Mouse (Mus musculus) gastrocnemius, adult 18-20 months (tissue): ENCODE results near the gene Chrna7. TPM values are rescaled to one million over a fixed set of nuclear protein-coding genes. Genes with fewer than 3 reads are reported as not detected.
A peak's percentile ranks its signal among the peaks of the same experiment; 100 is the strongest.

Experiments
- DNase-seq: peaks from one replicate; pipeline ENCODE4 v3.0.0; 2021; ENCODE audit warnings: low spot score
- long read RNA-seq, 2 experiments: library from polyadenylated mRNA; stranded (forward); transcript quantifications; one replicate each; pipeline ENCODE4 v2.0.0; 2021
- total RNA-seq, 2 experiments: library from RNA; stranded (reverse); gene quantifications; 2 replicates each; pipeline ENCODE4 v1.2.3; 2021

The Chrna7 gene
- total RNA-seq, result under 1 TPM in 1 of 2 experiments, not detected in 1; 0.34 TPM
- long read RNA-seq, experiment 1, result 0 reads
- long read RNA-seq, experiment 2, result 0 reads

DNA sequence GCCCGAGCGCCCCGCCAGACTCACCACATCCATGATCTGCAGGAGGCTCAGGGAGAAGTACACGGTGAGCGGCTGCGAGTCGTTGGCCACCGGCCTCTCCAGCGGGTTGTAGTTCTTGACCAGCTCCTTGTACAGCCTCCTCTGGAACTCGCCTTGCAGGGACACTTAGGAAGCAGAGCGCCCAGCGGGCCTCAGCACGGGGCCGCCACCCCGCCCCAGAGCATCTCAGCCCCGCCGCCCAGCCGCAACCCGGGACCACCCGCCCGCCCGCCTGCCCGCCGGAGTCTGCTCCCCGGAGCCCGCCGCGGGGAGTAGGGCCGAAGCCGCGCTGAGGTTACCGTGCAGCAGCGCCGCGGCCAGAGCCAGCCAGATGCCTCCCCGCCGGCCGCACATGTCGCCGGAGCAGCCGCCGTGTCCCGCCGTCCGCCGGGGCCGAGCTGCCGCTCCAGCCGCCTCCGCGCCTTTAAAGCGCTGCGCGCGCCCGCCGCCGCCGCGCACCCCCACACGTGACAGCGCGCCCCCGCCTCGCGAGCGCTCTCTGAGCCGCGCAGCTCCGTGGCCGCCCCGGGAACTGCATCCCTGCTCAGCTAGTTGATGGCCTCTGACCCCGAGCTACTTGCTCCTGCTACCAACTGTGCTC lies at the start of gene Chrna7:
Gene Chrna7, minus strand, starts transcription at position 486 of the 640 bp plus-strand sequence.
- DNase-seq, result peak; percentile 70

DNA sequence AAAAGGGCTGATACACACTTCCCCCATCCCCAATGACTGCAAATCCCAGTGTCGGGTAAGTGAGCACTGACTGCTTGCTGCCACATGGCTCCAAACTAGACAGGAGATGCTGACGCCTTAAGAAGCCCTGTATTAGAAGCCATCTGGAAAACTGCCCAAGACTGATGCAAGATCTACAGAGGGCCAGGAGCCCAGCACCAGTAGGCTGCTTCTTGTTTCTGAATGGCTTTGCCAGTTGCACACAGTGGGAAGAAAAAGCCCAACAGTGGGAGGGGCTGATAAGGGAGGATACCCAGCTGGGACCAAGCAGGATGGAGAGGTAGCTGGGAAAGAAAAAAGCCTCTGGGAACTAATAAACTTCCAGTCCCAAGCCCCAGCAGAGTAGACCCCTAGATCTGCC lies 37.0 kb upstream of the Chrna7 start:
- no peak for DNase-seq

DNA sequence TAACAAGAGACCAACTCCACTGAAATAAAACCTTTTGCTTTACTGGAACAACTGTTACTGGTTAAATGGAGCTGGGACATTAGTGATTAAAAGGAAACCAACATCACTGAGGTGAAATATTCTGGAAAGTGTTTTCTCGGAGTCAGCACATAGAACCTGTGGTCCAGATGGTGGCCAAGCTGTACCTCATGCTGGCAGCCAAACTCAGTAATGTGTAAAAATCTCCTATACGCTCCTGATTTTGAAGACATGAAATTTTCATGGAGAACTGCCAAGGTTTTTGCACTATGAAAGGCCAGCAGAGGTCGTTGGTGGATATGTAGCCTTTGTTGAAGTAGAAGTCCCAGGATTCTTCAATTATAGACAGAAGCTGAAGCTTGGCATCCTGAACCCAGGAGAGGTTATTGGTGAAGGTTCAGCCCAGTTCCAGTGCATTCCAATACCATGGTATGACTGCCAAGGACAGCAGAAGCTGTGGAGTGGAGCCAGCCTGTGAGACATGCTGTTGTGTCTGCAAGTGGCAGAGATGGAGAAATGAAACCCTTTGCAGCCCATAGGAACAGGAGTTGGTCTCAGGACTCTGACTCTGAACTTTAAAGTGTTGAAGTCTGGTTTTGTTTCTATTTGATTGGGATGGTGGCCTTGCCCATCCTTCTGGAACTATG lies 25.6 kb upstream of the Chrna7 start:
- no peak for DNase-seq

DNA sequence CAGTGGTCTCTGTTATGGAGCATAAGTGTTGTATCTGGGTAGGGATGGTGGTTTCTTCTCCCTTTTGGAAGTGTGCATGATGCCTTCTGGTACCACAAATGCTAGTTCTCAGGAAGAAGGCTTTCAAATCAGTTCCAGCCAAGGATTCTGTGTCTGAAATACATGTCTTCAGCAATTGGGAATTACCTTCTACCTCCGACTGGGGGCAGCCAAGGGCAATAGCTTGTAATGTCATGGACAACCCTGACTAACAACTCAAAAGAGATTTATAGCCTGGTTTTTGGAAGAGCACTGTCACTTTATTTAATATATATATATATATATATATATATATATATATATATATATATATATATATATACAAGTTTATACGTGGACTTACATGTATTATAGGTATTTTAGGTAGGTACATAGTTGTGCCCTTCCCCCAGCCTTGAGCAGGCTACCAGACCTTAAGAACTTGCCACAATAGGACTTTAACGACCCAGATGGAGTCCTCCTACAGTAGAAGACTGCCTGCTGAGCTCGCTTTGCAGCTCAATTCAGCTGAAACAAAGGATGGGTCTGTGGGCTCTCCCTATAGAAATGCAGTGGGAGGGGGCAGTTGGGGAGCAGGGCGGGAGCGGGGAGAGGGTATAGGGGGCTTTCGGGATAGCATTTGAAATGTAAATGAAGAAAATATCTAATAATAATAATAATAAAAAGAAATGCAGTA lies 12.9 kb upstream of the Chrna7 start:
- no peak for DNase-seq

DNA sequence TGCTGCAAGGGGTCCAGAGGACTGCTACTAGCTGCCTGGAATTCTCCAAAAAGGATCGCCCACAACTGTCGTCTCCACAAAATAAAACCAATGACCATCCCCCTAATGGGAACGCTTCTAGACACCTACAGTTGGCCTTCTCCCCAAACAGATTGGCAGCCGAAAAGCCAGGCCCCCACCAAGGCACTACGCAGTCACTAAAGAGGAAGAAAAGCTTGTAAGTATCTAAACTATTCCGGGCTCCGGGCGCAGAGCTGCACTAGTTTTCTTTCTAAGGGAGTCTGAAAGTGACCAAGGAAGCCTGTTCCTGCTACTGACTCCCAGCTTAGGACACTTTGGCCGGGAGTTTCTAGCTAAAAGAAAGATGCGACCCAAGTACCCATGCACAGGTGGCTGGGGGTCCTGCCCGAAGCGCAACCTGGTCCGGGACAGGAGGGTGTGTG lies 707 bp downstream of the Chrna7 start:
- no peak for DNase-seq

DNA sequence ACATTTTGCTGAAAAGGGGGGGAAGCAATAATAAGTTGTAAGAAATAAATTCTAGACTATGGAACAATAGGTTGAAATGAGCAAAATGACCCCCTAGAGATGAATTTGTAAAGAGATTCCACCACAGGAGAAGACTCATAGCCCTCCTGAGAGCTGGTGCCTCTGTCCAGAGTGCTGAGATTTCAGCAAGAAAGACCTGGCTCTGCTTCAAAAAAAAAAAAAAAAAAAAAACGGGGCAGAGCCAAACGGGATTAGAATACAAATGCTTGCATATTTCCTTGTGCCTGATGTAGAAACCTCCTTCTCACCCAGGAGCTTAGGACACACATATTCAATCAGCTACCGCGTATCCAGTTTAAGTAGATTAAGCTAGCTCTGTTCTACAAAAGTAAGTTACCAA lies 2.9 kb downstream of the Chrna7 start:
- DNase-seq, result no peak

DNA sequence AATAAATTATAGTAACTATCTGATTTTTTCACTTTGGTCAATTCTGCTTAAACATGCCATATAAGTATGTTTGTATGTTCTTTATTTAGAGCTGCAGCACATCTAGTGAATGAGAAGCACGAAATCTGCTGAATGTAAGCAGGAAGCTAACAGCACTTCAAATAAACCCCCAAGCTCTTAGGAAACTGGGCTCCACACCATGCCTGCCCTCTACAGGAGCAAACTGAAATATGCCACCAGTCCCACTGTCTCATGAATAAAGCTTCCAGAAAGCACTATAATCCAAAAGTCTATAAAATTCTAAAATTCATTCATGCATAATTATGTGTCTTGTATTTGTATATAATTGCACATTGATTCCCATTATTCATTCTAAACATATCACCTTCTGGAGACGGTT lies 5.2 kb downstream of the Chrna7 start:
- no peak for DNase-seq

DNA sequence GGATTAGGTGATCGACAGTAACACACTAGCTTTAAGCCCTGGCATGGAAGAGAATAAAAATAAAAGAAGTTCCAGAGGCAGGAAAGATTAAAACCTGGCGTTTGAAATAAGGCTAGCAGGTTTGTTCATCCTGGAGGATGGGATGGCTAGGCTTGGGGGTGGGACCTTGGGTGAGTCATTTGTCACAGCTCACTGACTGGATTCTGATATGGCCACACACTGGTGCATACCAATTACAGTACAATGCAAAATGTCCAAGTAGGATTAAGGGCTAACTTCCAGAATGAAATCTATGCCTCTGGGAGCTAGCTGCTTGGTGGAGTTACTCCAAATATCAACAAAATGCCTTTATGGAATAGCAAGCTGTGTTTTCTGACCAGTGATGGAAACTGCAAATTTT lies 16.8 kb downstream of the Chrna7 start:
- DNase-seq, result no peak

DNA sequence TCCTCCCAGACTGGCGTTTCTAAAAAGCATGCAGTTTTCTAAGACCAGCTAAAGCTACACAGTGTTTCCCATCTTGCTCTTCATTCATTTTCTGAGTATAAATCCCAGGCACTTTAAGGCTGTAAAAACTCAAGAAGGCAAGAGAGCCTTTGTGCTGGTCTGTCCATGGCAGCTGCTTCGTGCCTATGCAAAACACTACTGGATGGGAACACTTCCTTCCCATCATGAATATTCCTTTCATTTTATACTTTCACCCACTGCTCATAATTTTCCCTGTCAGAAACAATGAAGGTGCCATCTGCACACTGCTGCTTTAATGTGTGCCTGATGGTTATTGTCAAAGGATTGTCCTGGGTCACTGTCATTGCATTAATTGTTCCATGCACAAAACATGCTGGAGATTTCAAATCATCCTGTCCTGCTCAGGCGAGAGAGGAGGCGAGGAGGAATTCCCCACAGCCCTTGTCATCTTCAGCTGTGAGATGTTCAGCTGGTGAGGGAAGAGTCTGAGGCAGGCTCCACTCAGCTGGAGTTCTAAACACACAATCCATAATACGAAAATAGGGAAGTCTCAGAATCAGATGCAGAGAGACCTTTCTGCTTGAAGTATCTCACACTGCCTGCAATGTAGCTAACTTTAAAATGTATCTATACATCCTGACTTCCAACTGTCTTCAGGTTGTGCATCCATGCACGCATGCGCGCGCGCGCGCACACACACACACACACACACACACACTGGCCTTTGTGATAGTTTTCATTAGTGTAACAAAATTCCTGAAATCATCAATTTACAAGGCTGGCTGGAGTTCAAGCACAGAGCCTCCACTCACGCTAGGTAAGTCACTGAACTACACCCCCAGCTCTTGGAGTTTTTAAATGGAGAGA lies 22.5 kb downstream of the Chrna7 start:
- no peak for DNase-seq

DNA sequence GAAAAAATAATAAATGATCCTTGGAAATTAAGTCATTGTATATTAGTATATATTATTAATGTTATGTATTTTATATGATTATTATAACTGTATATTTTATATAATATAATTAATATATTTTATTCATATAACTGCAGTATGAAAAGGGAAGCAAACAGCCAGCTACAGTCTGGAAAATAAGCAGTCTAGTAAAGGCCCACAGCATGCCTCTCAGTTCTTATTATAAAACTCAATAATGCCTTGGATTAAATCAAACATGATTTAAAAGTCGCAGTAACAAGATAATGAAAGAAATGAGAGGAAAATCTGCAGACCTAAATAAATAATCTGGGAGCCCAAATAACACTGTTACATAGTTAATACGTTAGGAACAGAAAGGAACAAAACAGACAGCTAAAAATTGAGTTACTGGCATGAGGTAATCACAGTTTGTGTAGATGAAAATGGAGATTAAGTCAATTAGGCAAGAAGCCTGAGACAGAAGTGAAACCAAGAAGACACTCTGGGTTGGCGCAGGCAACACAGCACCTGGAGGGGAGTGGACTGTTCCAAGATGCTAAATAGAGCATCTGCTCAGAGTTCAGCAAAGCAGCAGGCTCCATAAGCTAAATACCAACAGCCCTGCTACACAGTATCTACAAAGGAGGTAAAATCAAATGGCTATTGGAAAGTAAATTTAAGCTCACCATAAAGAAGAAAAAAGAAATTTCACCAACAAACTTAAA lies 42.1 kb downstream of the Chrna7 start:
- DNase-seq, result no peak

DNA sequence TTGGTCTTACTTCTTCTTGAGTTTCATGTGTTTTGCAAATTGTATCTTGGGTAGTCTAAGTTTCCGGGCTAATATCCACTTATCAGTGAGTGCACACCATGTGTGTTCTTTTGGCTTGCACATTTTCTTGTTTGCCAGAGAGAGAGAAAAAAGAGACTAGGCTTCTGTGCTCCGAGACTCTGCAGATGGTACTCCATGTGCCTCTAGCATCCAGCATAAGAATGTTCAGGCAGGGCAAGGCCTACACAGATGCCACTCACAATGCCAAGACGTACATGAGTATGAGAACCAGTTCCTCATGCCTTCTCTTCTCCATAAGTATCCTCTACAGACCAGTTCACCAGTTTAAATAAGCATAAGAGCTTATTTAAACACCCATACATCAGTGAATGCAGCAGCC lies 47.8 kb downstream of the Chrna7 start:
- DNase-seq, result no peak

DNA sequence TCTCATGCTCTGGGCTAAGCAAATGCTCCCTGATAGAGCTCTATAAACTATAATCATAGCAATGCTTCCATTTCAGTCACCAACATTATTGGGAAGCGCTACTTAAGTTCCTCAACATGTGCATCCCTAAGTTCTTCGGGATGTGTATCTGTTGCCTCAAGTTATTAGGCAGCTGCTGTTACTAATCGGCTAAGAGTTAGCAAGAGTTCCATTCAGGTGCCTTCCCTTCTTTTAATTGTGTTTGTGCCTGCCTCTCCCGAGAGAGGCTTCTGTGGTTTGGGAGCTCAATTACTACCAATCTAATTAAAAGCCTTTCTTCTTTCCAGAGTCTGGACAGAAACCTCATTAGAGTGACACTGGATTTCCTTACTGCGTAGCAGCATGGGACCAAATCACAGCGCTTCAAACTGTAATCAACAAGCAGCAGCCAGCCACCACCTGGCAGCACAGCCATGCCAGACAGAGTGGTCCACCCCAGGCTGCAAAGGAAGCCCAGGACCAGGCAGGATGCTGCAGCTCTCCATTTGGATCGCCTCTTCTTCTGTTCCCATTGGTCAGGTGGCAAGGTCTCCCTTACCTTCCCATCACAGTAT lies 50.0 kb downstream of the Chrna7 start:
- no peak for DNase-seq

DNA sequence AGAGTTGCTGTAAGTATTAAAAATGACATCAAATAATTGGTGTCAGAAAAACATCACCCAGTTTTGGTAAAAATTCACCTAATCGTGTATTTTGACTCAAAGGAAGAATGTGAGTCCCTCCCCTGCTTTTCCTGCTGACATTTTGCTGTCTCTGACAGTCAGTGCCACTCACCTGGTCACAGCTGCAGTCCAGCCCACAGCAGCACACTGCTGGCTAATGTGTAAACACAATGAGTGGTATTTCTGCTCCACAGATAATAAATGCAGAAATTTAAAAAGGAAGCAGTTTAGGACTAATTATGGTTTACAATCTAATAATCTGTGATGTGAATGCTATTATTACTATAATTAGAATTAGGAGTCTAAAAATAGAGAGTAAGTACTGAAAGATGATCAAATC lies 59.1 kb downstream of the Chrna7 start:
- DNase-seq, result no peak

DNA sequence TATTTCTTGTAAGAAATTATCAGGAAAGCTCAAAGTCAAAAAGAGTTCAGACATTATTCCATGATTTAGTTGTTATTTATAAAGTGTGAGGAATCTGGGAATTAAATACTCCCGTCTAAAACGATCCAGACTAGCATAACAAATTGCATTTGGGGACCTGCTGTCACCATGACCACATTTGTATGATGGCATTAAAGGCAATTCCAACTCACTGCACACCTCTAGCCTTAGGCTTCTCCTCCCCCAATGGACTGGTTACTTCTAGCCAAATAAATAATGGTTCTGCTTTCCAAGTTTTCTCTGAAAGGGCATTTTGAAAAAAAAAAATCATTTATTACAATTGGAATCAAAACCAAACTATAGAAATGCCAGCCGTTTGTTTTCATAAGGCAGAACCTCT lies 63.6 kb downstream of the Chrna7 start:
- no peak for DNase-seq

DNA sequence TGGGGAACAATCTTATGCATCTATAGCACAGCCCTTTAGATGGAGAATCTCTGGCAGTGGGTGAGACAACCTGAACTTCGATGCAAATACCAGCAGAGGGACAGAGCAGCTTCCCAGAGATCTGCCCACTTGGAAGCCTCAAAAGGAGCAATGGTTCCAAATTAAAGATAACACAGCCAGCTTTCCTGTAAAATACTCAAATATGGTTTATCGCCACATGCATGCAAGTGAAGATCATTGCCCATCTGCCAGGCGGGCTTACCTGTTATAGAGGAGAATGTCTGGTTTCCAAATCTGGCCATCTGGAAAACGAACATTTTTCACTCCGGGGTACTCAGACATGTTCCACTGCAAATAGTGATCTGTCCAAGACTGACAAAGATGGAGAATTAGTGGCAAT lies 64.0 kb downstream of the Chrna7 start:
- no peak for DNase-seq

DNA sequence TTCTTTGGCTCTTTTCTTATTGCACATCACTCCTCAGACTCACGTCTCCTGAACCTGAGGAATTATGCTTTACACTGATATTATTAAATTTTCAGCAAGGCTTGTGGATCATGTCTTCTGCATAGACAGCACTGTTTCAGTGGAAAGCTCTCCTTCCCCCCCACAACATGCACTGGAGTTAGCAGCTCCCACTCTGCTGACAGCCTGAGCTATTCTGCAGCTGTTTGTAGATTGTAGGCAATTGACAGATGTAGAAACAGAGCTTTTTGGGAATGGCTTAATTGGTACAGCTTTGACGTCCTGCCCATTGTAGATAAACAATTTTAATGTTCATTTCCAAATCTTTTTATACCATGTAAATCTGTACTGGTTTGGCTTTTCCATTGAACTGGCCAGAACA lies 89.8 kb downstream of the Chrna7 start:
- no peak for DNase-seq

DNA sequence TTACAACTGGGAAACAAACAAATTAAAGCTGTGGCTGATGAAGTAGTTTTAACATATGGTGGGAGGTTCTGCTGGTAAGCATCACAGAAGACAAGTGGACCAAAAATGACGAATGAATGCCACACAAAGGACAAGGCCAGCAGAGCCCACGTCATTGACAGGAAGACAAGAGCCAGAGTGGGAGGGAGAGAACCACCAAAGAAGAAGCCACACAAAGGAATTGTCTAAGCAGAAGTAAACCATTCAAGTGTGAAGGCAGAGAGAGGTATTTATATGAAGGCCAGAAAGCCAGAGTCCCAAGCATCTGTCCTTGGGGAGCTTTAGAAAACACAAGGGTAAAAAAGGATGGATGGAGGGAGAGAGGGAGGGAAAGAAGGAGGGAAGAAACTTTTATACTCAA lies 98.7 kb downstream of the Chrna7 start:
- no peak for DNase-seq

DNA sequence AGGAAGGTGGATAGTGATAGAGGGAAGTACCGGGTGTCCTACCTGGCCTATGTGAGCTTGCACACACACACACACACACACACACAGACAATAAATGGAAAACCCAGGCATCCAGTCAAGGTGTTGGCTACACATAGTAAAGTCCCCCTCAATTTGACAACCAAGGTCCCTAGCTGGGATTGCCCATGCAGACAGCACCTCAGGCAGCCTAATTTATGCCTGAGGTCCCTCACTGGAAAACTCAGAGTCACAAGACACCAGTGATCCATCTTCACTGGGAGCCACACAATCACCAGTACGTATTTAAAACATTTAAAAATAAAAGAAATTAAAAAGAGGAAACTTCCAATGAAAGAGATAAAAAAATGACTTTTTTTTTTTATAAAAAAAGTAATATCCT lies 99.1 kb downstream of the Chrna7 start:
- no peak for DNase-seq

DNA sequence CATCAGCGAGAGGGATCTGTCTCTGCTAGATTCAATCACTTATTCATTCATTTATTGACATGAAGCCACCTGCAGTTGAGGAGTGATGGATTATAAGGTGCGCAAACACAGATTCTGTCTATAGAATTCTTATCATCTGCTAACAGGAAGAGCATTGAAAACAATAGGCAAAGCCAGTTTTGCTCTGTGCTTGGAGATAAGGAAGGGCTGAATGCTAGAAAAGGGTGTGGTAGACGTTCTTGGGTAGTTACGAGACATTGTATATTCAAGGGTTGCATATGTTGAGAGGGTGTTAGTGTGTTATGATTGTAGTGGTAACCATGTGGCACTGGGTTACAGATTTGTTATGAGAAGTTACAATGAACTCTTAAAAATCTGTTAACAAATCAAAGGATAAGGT lies 103.0 kb downstream of the Chrna7 start:
- no peak for DNase-seq

DNA sequence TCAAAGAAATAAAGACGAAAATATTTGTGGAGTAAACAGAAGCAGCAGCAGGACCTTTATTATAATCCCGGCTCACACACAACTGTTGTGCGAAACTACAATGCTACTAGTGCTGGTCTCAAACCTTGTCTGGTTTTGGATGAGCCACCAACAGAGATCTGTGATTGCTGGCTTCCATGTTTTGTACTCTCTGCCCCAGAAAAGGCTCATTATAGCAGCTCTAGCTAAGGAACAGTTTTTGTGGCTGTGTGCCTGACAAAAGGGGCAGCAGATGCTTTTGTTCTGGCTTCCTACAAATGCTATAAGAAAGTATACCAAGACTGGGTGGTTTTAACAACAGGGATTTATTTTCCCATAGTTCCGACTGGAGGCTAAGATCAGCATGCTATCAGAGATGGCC lies 126.4 kb downstream of the Chrna7 start:
- no peak for DNase-seq
